In the genomic region with DNA sequence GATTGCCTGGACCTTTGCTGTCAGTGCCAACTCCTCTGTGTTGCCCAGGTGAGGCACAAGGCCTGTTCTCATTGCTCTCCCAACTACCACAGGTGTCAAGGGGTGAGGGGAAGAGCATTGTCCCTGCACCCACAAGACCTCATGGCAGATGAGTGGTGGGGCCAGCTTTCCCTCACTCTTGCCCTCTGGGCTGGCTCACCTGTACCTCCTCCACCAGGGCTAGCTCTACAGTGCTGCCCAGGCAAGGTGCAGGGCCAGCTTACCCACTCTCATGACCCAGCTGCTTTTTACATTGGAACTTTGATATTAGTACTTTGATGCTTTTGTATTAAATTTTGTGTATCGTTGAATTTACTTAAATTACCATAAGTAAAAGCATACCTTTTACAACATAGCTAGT, we compare ENCODE assay signal across 24 mouse cellular contexts. TPM values are rescaled to one million over a fixed set of nuclear protein-coding genes. Genes with fewer than 3 reads are reported as not detected.
DNase-seq lines count a peak whose midpoint lies in the region; ATAC-seq lines count a peak whose summit lies in the region.
"Had no signal": no experiment of that assay in that cellular context is flagged by ENCODE, and none has a peak within 500 bp of the region (broad histone marks: within the 10 kb centered on the region; RNA-seq: fewer than 3 reads in every experiment).

No protein-coding gene starts in this region.

- no peaks in the 10 kb centered on the region for H3K9me3 ChIP-seq in megakaryocyte, embryonic 14.5 days
- no peaks in the 10 kb centered on the region for H3K9me3 ChIP-seq in neural tube, embryonic 13.5 days
- H3K9me3 ChIP-seq in neural tube, embryonic 14.5 days (ENCODE audit: control insufficient read depth, low read length): no peaks in the 10 kb centered on the region
- H3K9me3 ChIP-seq: heart, embryonic 12.5 days; heart, embryonic 15.5 days; hindbrain, embryonic 12.5 days; intestine, embryonic 15.5 days had no signal

- WGBS in neural tube, embryonic 13.5 days: 98% methylated on average over 1 of the region's 1 CpGs
- 100% methylated on average over 1 of the region's 1 CpGs for WGBS in neural tube, embryonic 14.5 days

- H3K27me3 ChIP-seq in megakaryocyte, embryonic 14.5 days (replicated peaks): no peaks in the 10 kb centered on the region
- H3K27me3 ChIP-seq in neural tube, embryonic 13.5 days: no peaks in the 10 kb centered on the region
- H3K27me3 ChIP-seq in neural tube, embryonic 14.5 days (ENCODE audit: control insufficient read depth, insufficient read depth, low read length): no peaks in the 10 kb centered on the region
- H3K27me3 ChIP-seq: heart, embryonic 12.5 days; heart, embryonic 15.5 days; hindbrain, embryonic 12.5 days; intestine, embryonic 15.5 days had no signal

- H3K36me3 ChIP-seq in megakaryocyte, embryonic 14.5 days (replicated peaks; ENCODE audit: low read length): peaks cover 36% of the 10 kb centered on the region
- peaks cover 8% of the 10 kb centered on the region for H3K36me3 ChIP-seq in neural tube, embryonic 13.5 days
- H3K36me3 ChIP-seq in neural tube, embryonic 14.5 days (ENCODE audit: control insufficient read depth, insufficient read depth, low read length): 0 out of 2 replicates have a peak, but pooled peaks cover 3% of the 10 kb centered on the region
- H3K36me3 ChIP-seq: heart, embryonic 15.5 days; intestine, embryonic 15.5 days had no signal

- no peak overlapping the region for H3K27ac ChIP-seq in neural tube, embryonic 13.5 days (replicated peaks)
- no peak overlapping the region for H3K27ac ChIP-seq in neural tube, embryonic 14.5 days (ENCODE audit: low read depth, low read length)
- H3K27ac ChIP-seq: gastrocnemius, adult 2 months; heart, embryonic 15.5 days; hindbrain, embryonic 12.5 days; intestine, embryonic 15.5 days had no signal

- no peak overlapping the region for H3K9ac ChIP-seq in neural tube, embryonic 13.5 days
- no peak overlapping the region for H3K9ac ChIP-seq in neural tube, embryonic 14.5 days (replicated peaks; ENCODE audit: low read depth, low read length)
- H3K9ac ChIP-seq: forebrain, postnatal 0 days; heart, embryonic 12.5 days; heart, embryonic 15.5 days; hindbrain, embryonic 12.5 days; intestine, embryonic 15.5 days had no signal

- peak overlapping the region; percentile 75 for H3K4me3 ChIP-seq in megakaryocyte, embryonic 14.5 days (replicated peaks)
- H3K4me3 ChIP-seq in neural tube, embryonic 13.5 days: no peak overlapping the region
- H3K4me3 ChIP-seq in neural tube, embryonic 14.5 days (ENCODE audit: low read depth, low read length): no peak overlapping the region
- H3K4me3 ChIP-seq: gastrocnemius, adult 2 months; heart, embryonic 12.5 days; heart, embryonic 15.5 days; hindbrain, embryonic 12.5 days; intestine, embryonic 15.5 days had no signal

- ATAC-seq in megakaryocyte, adult 5-6 weeks (ENCODE audit: poor library complexity, severe bottlenecking): no peak
- 0 out of 2 replicates have a peak, but pooled peaks have one; percentile 27 for ATAC-seq in neural tube, embryonic 13.5 days (ENCODE audit: low read depth)
- peak; percentile 46; the same call in 1 of the 2 replicates for ATAC-seq in neural tube, embryonic 14.5 days (ENCODE audit: low read depth)
- ATAC-seq: activated CD4-positive, CD25-positive, alpha-beta regulatory T cell, adult 4 months; CD4-positive, CD25-positive, alpha-beta regulatory T cell, adult 4 months; forebrain, embryonic 14.5 days; forebrain, postnatal 0 days; intestine, embryonic 15.5 days had no signal

- H3K4me2 ChIP-seq in neural tube, embryonic 13.5 days: no peak overlapping the region
- no peak overlapping the region for H3K4me2 ChIP-seq in neural tube, embryonic 14.5 days (ENCODE audit: low read depth, low read length)
- H3K4me2 ChIP-seq: heart, embryonic 12.5 days; heart, embryonic 15.5 days; hindbrain, embryonic 12.5 days; intestine, embryonic 15.5 days had no signal

- peaks cover 62% of the 10 kb centered on the region for H3K4me1 ChIP-seq in megakaryocyte, embryonic 14.5 days
- H3K4me1 ChIP-seq in neural tube, embryonic 13.5 days (replicated peaks): peaks cover 12% of the 10 kb centered on the region
- no peaks in the 10 kb centered on the region for H3K4me1 ChIP-seq in neural tube, embryonic 14.5 days (ENCODE audit: control insufficient read depth, insufficient read depth, low read length)
- H3K4me1 ChIP-seq: intestine, embryonic 15.5 days had no signal

- DNase-seq in neural tube, embryonic 10.5 days (ENCODE audit: extremely low spot score, low spot score): no peak
- DNase-seq in Muller cell, postnatal 12 days (ENCODE audit: inconsistent ontology term): no peak
- DNase-seq: adrenal gland, adult 8-10 months; adrenal gland, postnatal 25 days; cerebellum, adult 8-10 months; cerebellum, postnatal 36 days; embryo, embryonic 11 days; forebrain, postnatal 0 days; gastrocnemius, adult 2 months; gastrocnemius, postnatal 14 days; heart, adult 18-20 months; heart, postnatal 10 days; heart, postnatal 4 days had no signal

RNA-seq across cellular contexts. Expression of a gene that starts 16.0 kb away (rescaled TPM):
- polyA plus RNA-seq in megakaryocyte, embryonic 14.5 days (2012; ENCODE audit: insufficient read depth, low replicate concordance): 13.1 and 45.7 TPM in 2 replicates
- total RNA-seq in megakaryocyte, adult 5-6 weeks (2015): 48.8 and 50.4 TPM in 2 replicates
- 29.0 and 40.9 TPM in 2 replicates for total RNA-seq in megakaryocyte, adult 5-6 weeks (2017)
- 87.1 and 89.6 TPM in 2 replicates for polyA plus RNA-seq in neural tube, embryonic 13.5 days (2015; fragmentation: Nextera tagmentation; extraction: Ambion mirVana)
- polyA plus RNA-seq in neural tube, embryonic 14.5 days (2014; fragmentation: Nextera tagmentation; extraction: Ambion mirVana): 84.6 and 98.1 TPM in 2 replicates
